Mouse (Mus musculus): ENCODE measurements around the gene Helb.

GRCm38 (mm10) chr10:120151672-120152071 is 38.9 kb upstream of the Helb start:
- no peak for TF ChIP-seq CTCF (IDR thresholded peaks at IDR 0.05; ENCODE audit: borderline replicate concordance, control insufficient read depth, extremely low read depth, insufficient read depth, low read length, poor library complexity)
- TF ChIP-seq POLR2A (IDR thresholded peaks at IDR 0.05; ENCODE audit: control insufficient read depth, extremely low read depth, insufficient read depth, low read length, poor library complexity): no peak
